Mouse (Mus musculus) limb, embryonic 14.5 days (tissue): ENCODE results near the gene Tox4. TPM values are rescaled to one million over a fixed set of nuclear protein-coding genes. Genes with fewer than 3 reads are reported as not detected.

Source experiments
- ATAC-seq: fragments of 200-750 bp; cut with Nextera tagmentation; 2 replicates; pipeline ENCODE4 v1.8.0; 2017; ENCODE audit warnings: low read depth, moderate number of reproducible peaks, moderate TSS enrichment; ENCODE audit not compliant: low FRiP score
- DNase-seq: peaks from one replicate; pipeline ENCODE4 v3.0.0-alpha.2; 2015; ENCODE audit warnings: low spot score
- H3K27ac ChIP-seq: fragments of 300-500 bp; sonication (generic); replicated peaks from 2 replicates; pipeline ENCODE4 v1.5.1; 2014; ENCODE audit warnings: low read depth, mild to moderate bottlenecking, low read length, moderate library complexity, mixed read lengths
- H3K27me3 ChIP-seq: fragments of 300-500 bp; sonication (generic); 2 replicates; pipeline ENCODE4 v1.6.1; 2014; ENCODE audit warnings: low read length, mixed read lengths; ENCODE audit not compliant: control insufficient read depth, insufficient read depth
- H3K36me3 ChIP-seq: fragments of 300-500 bp; sonication (generic); 2 replicates; pipeline ENCODE4 v1.6.1; 2014; ENCODE audit warnings: mild to moderate bottlenecking, low read length, moderate library complexity, mixed read lengths; ENCODE audit not compliant: control insufficient read depth, insufficient read depth
- H3K4me1 ChIP-seq: fragments of 300-500 bp; sonication (generic); 2 replicates; pipeline ENCODE4 v1.6.1; 2014; ENCODE audit warnings: antibody characterized with exemption, low read length, mixed read lengths; ENCODE audit not compliant: control insufficient read depth, insufficient read depth
- H3K4me2 ChIP-seq: fragments of 300-500 bp; sonication (generic); replicated peaks from 2 replicates; pipeline ENCODE4 v1.6.1; 2014; ENCODE audit warnings: low read depth, mild to moderate bottlenecking, low read length, moderate library complexity; ENCODE audit not compliant: severe bottlenecking
- H3K4me3 ChIP-seq: fragments of 300-500 bp; sonication (generic); replicated peaks from 2 replicates; pipeline ENCODE4 v1.5.1; 2014; ENCODE audit warnings: low read length
- H3K9ac ChIP-seq: fragments of 300-500 bp; sonication (generic); 2 replicates; pipeline ENCODE4 v1.6.1; 2014; ENCODE audit warnings: mild to moderate bottlenecking, low read depth, low read length, moderate library complexity; ENCODE audit not compliant: severe bottlenecking
- H3K9me3 ChIP-seq: fragments of 300-500 bp; sonication (generic); 2 replicates; pipeline ENCODE4 v1.6.1; 2016; ENCODE audit warnings: low read length; ENCODE audit not compliant: control insufficient read depth
- POLR2A ChIP-seq: fragments of 200-500 bp; IDR thresholded peaks from 2 replicates; pipeline ENCODE4 v1.8.0; 2012; ENCODE audit warnings: inconsistent platforms, mild to moderate bottlenecking, moderate library complexity, borderline replicate concordance; ENCODE audit not compliant: insufficient read depth, insufficient read length; ENCODE audit errors: extremely low read depth
- WGBS: fragments of 180-500 bp; shearing (Covaris S2); extraction: QIAGEN DNeasy Blood & Tissue Kit; methylation state at CpG from one replicate; pipeline ENCODE4 v1.1.7; 2014; 5-methylcytosine and 5-hydroxymethylcytosine counted together
- polyA plus RNA-seq, 2 experiments: library from polyadenylated mRNA; depleted of rRNA in 1 of 2; stranded (reverse) in 1 of 2; unstranded in 1 of 2; fragments of >200 nt; fragmentation: Nextera tagmentation in 1 of 2; extraction: Ambion mirVana in 1 of 2; gene quantifications; 2 replicates each; pipeline versions ENCODE4 v1.2.1 to v1.2.3; 2012 to 2014

The Tox4 gene
- polyA plus RNA-seq, 2 experiments = 36.5 to 40.0 TPM

DNA sequence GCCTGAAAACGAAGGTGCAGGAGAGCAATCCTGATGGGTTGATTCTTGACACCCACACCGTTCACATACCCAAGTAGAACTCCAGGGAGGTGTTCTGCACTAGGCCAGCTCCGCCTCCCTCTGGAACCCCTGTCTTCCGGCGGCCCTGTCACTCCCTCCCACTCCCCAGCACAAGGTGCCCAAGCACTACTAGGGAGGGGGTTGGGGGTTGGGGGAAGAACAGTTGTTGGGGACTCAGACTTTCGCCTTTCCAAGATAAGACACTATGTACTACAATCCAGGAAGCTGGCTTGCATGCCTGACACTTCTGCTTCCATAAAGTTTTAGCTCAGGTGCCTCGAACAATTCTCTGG, 34.3 kb upstream of the Tox4 start:
- no peak for DNase-seq

DNA sequence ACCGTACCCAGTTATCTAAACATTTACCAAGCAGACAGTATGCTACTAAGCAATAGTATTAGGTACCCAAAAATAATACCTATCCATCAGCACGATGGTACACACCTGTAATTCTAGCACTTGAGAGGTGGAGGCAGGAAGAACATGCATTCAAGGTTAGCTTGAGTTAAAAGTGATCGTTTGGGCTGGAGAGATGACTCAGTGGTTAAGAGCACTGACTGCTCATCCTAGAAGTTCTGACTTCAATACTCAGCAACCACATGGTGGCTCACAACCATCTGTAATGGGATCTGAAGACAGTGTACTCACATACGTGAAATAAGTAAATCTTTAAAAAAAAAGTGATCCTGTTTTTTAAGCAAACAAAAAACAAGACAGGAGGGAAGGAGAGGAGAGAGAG, 32.8 kb upstream of the Tox4 start:
- DNase-seq = no peak
- WGBS = 82% methylated on average over 4 of the region's 4 CpGs
- Histone ChIP-seq H3K4me3 (no peak overlapping the region), H3K27ac (no peak overlapping the region), H3K4me2 (no peak overlapping the region), H3K27me3 (no peaks in the 10 kb centered on the region), H3K4me1 (no peaks in the 10 kb centered on the region; the same call in 1 of the 2 replicates), H3K9ac (no peak overlapping the region), H3K36me3 (no peaks in the 10 kb centered on the region), H3K9me3 (no peaks in the 10 kb centered on the region)
- no peak for ATAC-seq
- TF ChIP-seq POLR2A = no peak

More for the DNA sequence above, 34.3 kb upstream of the Tox4 start:
- H3K9ac ChIP-seq = peak overlapping the region; percentile 79
- H3K4me1 ChIP-seq = no peaks in the 10 kb centered on the region; the same call in 1 of the 2 replicates
- H3K9me3 ChIP-seq = no peaks in the 10 kb centered on the region
- H3K27me3 ChIP-seq = no peaks in the 10 kb centered on the region
- ATAC-seq = peak; percentile 79
- H3K36me3 ChIP-seq = no peaks in the 10 kb centered on the region
- H3K4me2 ChIP-seq = peak overlapping the region; percentile 78
- peak overlapping the region; percentile 76 for H3K4me3 ChIP-seq
- no peak for TF ChIP-seq POLR2A
- H3K27ac ChIP-seq = peak overlapping the region; percentile 75
- 16% methylated on average over 7 of the region's 7 CpGs for WGBS

DNA sequence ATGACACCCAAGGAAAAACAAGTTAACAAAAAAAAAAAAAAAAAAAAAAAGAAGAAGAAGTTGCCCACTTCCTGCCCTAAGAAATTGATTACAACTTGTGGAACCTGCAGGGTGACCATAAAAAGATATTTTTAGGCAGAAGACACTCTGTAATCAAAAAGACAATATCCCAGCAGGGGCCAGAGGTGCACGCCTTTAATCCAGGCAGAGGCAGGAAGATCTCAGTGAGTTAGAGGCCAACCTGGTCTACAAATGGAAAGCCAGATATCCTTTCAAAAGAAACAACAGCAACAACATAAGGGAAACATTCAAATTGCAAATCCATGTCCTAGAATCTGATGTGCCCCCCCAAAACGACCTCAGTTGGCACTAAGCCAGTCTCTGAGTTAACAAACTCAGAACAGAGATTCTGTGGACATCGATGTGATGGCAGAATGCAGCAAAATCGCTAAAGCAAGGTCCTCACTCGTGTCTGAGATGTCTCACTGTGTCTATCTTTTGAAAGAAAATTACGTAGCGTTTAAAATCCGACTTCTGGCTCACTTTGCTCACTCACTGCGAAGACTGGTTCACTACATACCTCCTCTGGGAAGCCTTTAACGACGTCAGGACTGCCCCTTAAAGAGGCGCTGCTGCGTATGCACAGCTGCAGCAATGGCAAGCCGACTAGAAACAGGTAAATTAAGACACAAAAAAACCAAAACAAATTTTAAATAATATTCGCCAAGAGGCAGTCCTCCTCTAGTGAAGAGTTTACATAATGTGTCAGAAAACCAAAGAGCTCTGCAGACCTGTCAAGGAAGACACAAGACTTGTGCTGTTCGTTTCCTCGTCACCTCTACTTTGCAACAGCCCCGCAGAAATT, 22.4 kb upstream of the Tox4 start:
- Histone ChIP-seq H3K9me3 (no peaks in the 10 kb centered on the region), H3K4me2 (peak overlapping the region; percentile 75), H3K4me1 (peaks cover 13% of the 10 kb centered on the region), H3K36me3 (0 out of 2 replicates have a peak, but pooled peaks cover 5% of the 10 kb centered on the region), H3K9ac (peak overlapping the region; percentile 85), H3K27ac (peak overlapping the region; percentile 89), H3K4me3 (peak overlapping the region; percentile 80), H3K27me3 (no peaks in the 10 kb centered on the region)
- ATAC-seq = no peak
- WGBS = 7% methylated on average over 18 of the region's 18 CpGs
- no peak for TF ChIP-seq POLR2A
- DNase-seq = peak; percentile 29

DNA sequence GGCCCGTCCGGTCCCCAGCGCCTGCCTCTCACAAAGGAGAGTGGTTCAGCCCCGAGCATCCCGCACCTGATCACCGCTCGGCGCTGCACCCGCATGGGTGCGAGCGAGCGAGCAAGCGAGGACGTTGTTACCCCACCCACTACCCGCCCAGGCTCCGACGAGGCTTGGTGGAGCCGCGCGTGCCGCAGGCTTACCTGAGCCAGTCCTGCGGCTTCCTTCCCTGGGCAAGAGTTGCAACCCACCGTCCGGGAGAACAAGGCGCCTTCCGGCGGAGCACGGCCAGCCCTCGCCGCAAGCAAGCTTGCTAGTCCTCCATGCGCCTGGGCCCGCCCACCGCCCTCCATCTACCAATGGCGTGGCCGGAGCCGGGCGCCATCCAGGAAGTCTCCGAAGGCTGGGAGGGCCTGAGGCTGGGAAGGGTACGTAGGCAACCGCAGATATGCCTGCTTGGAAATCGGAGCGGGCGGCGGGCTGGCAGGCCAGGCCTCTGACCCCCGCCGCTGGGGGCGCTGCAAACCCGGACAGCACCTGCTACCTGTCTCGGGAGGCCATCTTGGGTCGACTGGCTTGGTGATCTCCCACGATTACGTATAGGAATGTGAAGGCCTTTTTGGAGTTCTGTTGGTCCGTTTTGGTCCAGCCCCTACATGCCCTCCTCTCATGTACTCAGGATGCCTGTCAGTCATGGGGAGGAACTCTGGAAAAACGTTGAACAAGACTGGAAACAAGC, 21.3 kb upstream of the Tox4 start, which contains the start of gene Chd8:
TSS of gene Chd8 (minus strand) at position 297 of the 730 bp plus-strand sequence.
- peak; percentile 100 for ATAC-seq
- peak within 1 kb of the TSS; percentile 89 for H3K27ac ChIP-seq
- WGBS = under 1% methylated on average over 41 of the region's 54 CpGs
- H3K36me3 ChIP-seq = peaks cover 8% of the 10 kb centered on the region; the same call in 1 of the 2 replicates
- no peaks in the 10 kb centered on the region for H3K9me3 ChIP-seq
- peak within 1 kb of the TSS; percentile 75 for H3K4me2 ChIP-seq
- peak; percentile 93 for TF ChIP-seq POLR2A
- no peaks in the 10 kb centered on the region for H3K27me3 ChIP-seq
- peak; percentile 98 for DNase-seq
- H3K9ac ChIP-seq = peak within 1 kb of the TSS; percentile 85
- peak within 1 kb of the TSS; percentile 80 for H3K4me3 ChIP-seq
- H3K4me1 ChIP-seq = peaks cover 13% of the 10 kb centered on the region

DNA sequence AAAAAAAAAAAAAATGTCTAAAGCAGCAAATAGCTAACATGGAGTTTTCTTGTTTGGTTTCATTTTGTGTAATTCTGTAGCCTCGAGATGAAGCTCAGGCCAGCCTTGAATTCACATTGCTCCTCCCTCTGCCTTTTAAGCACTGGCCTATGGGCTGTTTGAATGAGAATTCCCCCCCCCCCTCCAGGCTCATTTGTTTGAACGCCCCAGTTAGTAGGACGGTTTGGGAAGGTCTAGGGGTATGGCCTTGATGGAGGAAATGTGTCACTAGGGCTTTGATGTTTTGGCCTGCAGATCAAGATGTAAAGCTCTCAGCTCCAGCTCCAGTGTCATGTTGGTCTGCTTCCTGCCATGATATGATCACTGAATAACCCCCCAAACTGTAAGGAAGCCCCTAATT, 6.2 kb upstream of the Tox4 start:
- peaks cover 24% of the 10 kb centered on the region; the same call in 1 of the 2 replicates for H3K36me3 ChIP-seq

More for the DNA sequence above, 6.2 kb upstream of the Tox4 start:
- Histone ChIP-seq H3K9me3 (no peaks in the 10 kb centered on the region), H3K4me3 (no peak overlapping the region), H3K4me2 (no peak overlapping the region), H3K4me1 (no peaks in the 10 kb centered on the region), H3K9ac (no peak overlapping the region), H3K27ac (no peak overlapping the region), H3K27me3 (no peaks in the 10 kb centered on the region)
- no peak for TF ChIP-seq POLR2A
- WGBS = 66% methylated on average over 3 of the region's 3 CpGs
- ATAC-seq (no peak), DNase-seq (no peak)
